Mouse (Mus musculus) left cerebral cortex, adult 9 months (tissue): Measurements from ENCODE around the gene Lhfpl2.

ENCODE experiments used
- DNase-seq, 2 experiments: peaks; one replicate each; pipeline ENCODE4 v3.0.0; 2022; ENCODE audit warnings: low spot score in 2 of 2

The Lhfpl2 gene

GRCm38 (mm10) chr13:94098369-94099084, 40.9 kb downstream of the Lhfpl2 start:
- no peak for DNase-seq

GRCm38 (mm10) chr13:94099087-94099486, 41.5 kb downstream of the Lhfpl2 start:
- DNase-seq, result no peak

DNA sequence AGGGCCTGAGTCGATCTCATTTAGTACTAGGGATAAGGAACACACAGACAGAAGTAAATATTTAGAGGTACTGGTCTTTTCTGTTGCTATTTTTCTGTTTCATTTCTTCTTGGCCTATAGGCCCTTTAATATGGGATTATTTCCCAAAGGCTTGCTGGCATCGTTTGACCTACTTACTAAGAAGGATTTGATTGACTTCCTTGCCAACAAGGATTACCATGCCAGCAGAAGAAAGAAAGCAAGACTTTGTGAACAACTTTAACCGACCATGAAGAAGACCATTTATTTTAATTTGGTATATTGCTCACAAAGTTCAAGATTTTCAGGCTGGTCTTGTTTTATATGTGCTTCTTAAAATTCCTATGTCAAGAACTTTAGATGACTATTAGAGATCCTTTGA, 42.8 kb downstream of the Lhfpl2 start:
- no peak for DNase-seq

DNA sequence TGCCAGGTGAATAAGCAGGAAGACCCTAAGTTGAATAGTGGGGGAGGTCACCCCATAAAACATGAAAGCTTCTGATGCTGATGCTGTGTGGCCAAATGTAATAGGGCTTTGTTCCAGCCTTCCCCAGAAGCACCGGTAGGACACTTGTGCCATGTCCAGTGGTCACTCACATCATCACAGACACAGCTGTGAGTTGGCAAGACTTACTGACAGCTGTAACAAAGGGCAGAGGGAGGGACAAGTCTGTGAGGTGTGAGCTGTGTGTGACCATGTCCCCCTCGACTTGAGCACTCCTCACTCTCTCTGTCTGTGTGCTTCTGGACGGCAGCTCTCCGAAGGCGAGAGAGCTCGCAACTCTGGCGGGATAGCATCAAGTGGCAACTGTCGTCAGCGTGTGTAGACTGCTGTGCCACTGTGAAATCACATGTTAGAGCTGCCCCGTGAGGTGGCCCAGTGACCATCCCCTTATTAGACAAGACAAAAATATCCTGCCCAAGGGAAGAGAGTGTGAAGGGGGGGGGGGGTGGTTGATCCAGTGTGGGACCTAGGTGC, 43.5 kb downstream of the Lhfpl2 start:
- DNase-seq, result no peak

DNA sequence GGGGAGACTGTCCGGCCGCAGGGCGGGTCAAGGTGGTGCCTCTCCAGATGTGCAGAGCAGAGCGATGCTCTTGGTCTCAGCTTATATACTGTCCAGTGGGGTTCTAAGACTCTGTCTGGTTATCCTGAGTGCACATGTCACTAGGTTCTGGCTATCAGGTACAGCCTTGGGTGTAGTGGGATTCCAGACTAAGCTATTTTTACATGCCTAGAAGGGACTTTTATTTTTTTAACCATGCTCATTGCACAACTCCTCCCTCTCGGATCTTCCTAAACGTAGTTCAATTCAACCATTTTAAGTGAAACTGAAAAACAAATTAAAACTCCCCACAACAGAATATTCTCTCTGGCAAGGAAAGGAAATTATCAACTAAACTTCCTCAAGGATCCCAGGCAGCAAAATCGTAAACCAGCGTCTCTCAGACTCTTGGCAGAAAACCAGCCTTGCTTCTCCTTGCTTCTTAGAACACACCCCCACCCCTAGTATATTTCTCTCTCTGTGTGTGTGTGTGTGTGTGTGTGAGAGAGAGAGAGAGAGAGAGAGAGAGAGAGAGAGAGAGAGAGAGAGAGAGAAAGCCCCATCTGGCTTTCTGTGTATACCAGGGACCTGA, 47.4 kb downstream of the Lhfpl2 start:
- no peak for DNase-seq

DNA sequence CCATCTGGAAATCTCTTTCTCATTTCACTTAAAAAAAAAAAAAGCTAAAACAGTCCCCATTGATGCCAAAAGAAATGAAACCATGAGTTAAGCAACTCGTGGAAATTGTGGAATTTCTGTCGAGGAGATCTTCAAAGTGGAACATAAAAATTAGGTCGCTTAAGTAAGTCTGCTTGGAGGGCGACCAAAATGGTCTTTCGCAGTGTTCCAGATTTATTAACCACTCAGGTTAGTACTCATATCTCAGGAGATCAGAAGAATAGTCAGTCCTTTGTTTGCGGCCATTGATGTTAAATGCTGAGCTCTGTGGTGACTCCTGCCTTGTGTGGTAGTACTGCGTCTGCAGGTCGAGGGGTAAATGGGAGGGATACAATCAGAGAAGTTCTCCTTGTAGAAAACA, 48.8 kb downstream of the Lhfpl2 start:
- no peak for DNase-seq

- peak in 1 of 2 experiments; percentile 49 for DNase-seq
Observed at GRCm38 (mm10) chr13:94106983-94107382, 49.4 kb downstream of the Lhfpl2 start.

DNA sequence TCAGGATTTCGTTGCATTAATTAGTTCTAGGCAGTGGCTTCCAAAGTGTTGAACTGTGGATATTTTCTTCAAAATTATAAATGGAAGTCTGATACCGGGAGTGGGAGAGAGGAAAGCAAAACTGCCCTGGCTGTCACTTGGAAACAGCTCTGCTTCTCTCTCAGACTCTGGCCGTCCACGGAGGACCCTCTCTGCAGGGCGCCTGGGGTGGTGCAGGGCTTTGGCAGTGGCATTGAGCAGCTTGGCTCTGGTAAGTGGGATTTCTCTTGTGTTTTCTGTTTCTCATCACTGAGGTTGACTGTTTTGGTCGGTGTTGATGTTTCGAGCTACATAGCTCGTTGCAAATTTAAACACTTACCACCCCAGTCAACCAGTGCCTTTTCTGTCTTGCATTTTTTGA, 53.0 kb downstream of the Lhfpl2 start:
- DNase-seq, result no peak

DNA sequence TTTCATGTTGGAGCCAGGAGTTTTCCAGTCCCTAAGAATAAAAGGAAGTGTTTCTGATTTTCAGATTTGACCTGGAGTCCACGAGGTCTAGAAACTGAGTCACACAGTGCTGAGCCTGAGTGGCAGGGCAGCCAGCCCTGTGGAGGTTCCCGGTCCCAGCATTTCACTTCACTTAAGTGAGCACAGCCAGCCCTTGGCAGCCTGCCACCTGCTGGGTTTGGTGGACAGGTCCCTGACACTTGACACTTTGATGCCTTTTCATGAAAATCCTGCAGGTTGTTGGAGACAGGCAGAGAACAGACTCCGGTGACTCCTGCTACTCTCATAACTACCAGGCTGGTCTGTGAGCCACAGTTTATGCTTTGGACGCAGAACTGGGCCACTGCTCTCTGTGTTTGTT, 57.9 kb downstream of the Lhfpl2 start:
- DNase-seq, result no peak

DNA sequence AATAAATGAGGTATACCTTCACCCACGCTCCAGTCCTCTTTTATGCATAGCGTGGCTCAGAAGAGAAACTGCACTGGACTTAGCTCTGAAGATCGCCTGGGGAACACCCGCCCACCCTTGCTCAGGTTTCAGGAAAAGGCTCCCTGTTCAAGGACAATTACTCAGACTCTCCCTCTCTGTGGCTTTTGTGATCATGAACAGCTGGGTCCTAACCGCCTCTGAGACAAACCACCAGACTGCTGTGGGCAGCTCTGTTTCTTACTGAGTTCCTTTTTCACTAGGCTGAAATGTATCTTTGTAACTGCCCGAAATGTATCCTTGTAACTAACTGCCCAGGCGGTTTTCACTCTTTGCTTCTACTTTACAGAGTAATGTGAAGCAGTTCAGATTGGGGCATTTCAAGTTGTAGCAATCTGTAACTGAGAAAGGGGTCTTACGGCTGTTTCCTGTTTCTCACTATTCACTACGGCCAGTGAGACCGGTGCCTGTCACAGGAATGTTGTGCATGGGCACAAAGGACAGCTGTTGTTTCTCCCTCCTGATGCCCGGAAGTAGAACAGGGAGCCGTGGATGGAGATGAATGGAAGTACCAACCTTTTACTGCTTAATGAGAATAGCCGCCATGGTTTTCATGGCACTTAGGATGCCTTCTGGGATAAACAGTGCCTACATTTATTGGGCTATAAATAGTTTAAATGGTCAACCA, 59.3 kb downstream of the Lhfpl2 start:
- DNase-seq, result peak; percentile 46 to 73

DNA sequence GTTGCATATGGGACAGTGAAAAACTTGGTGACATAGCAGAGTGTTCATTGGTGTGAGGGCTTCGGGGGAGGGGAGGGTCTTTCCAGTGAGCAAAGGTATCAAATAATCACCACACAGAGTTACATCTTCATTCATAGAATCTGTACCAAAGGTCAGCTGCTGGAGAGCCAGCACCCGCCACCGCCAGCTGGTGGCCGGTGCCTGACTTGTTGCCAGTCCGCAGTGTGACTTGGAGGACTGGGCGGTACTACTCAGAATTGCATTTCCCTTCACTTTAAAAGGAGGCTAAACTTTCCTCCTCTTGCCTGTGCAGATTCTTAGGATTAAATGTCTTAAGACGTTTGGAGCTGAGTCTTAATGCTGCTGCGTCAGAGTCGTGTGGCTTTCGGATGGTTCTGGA, 59.9 kb downstream of the Lhfpl2 start:
- no peak for DNase-seq

DNA sequence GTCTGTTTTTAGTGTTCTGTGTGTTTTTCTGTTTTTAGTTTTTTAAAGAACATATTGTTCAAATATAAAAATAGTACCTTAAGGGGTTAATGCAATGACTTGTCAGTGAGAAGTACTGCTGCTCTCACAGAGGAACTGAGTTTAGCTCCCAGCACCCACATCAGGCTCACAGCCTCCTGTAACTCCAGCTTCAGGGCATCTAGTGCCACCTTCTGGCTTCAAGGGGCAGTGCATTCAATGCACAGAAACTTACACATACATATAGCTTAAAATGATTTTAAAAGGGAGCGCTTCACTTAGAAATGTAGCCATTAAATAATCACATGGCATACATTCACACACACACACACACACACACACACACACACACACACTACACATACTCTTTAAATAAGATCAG, 60.5 kb downstream of the Lhfpl2 start:
- DNase-seq, result no peak

GRCm38 (mm10) chr13:94119309-94119708, 61.7 kb downstream of the Lhfpl2 start:
- DNase-seq, result no peak

DNA sequence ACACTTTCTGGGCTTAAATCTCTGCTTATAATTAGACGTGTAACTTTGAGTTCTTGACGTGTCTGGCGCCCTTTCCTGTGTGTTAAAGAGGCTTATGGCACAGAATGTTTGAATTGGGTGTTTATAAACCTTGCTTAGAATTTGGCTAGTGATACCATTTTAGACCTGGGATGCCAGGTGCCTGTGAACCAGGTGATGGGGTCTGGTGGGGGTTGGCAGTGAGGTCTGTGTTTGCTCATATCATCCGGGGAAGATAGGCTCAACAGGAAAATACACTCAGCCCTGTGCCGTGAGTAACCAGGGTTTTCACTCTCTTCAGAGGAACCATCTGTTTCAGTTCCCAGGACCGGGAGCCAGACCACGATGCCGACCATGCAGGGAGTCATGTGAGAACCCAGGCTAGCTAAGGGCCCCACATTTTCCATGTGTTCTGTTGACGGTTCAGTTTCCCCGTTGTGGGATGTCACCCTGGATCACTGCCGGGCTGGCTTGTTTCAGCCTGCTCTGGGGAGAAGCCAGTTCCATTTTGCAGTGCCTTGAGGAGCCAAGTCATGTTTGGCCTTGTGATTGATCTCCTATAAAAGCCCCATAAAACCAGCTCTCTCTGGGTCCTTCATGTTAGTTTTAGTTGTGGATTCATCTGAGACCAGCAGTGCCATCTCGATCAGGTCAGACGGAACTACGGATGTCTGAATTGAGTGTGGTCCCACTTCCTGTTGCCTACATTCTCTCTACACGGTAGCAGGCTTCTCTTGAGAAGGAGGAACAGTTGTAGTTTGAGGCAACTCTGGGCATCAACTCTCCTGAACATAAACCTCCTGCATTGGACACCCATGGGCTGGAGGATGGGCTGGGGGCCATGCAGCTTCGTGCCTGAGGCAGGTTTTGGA, 65.4 kb downstream of the Lhfpl2 start:
- peak in 1 of 2 experiments; percentile 35 for DNase-seq

DNA sequence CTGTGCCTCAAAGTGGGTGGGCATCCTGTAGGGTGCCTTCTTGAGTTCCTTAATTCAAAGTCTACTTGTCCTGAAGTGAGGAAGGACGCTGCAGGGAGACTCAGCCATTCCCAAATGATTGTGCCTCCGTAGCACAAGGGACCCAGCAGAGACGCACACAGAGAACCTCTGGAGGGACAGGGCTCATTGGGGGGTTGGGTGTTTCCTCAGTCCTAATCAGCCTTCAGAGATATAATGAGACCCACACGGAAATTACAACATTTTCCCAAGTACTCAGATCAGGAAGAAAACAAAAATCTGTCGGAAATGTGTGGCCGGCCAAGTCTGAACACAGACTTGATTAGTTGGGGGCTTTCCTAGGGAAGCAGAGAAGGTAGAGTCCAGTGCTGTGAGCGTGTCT, 72.8 kb downstream of the Lhfpl2 start:
- no peak for DNase-seq

DNA sequence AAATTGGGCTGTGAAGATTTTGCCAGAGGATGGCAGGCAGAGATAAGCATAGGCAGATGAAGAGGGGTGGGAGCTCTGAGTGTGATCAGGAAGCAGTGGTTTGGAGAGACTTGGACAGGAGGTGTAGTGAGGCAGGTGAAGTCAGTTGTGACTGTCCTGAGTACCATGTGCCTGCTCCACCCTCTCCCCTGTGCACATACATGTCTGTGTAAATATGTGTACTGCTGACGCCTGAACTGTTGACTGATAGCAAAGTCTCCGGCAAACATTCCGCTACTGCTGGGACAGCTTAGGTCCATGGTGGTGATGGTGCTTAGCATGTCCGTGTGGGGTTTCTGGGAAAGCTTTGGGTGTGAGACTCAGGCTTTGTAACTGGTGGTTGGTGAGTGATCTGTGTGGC, 73.5 kb downstream of the Lhfpl2 start:
- DNase-seq, result no peak

GRCm38 (mm10) chr13:94132187-94132995, 74.8 kb downstream of the Lhfpl2 start:
- DNase-seq, result no peak

- no peak for DNase-seq
Observed at GRCm38 (mm10) chr13:94134646-94135045, 77.0 kb downstream of the Lhfpl2 start.

DNA sequence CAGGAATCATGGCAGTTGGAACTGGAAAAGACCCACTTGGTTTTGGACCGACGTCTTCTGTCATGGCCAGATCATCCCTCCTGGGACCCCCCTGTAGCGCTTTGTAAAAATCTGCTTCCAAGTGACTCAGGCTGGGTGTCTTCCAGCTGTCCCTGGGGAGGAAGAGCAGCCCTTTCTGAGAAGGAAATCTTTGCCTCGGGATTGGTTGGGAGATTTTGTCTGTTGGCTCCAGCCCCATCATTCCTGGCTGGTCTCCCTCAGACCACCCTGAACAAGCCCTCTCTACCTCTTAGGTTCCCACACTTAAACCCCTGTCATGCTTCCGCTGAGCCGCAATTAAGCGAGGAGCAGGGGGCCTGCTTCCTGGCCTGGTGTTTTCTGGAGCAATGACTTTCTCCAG, 77.6 kb downstream of the Lhfpl2 start:
- no peak for DNase-seq

- no peak for DNase-seq
Observed at GRCm38 (mm10) chr13:94139713-94140445, 82.3 kb downstream of the Lhfpl2 start.
